Mouse (Mus musculus) ovary, adult 2 months (tissue): ENCODE data around the gene Alcam. TPM values are rescaled to one million over a fixed set of nuclear protein-coding genes. Genes with fewer than 3 reads are reported as not detected.

ENCODE experiments used
- polyA plus RNA-seq: library from polyadenylated mRNA; depleted of rRNA; stranded (reverse); fragments of >200 nt; gene quantifications from 2 replicates; pipeline ENCODE4 v1.2.3, GENCODE M21; 2012; rRNA removed

Alcam gene
- polyA plus RNA-seq: 9.9 and 11.0 TPM in 2 replicates

DNA sequence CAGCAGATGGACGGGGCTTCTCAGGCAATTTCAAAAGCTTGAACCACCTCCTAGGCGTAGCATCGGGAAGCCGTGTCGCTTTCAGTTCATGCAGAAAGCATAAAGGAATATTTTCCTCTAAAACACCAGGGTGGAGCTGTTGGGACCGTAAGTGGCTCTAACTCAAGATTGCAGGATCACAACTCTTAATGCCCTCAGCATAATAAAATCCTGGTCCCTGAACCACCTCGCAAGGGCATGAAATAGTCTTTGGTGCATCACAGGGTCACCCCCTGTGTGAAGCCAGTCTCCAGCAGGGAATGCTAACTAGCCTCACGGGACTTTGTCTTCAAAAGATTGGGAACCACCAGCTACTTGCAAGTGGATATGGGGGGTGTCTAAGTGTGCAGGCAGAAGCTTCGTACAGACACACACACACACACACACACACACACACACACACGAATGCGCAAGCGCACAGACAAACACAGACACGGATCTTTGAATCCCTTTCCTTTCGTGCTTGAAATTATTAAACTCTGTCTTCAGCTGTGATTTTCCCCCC is at the start of gene Alcam:
Gene Alcam, minus strand, starts transcription at position 104 of the 544 bp plus-strand sequence.

